Mouse (Mus musculus) urinary bladder, postnatal 10 days (tissue): ENCODE measurements around the gene Rusc2.

ENCODE experiments used
- DNase-seq: peaks from one replicate; pipeline ENCODE4 v3.0.0; 2022; ENCODE audit warnings: low spot score

Rusc2 gene

DNA sequence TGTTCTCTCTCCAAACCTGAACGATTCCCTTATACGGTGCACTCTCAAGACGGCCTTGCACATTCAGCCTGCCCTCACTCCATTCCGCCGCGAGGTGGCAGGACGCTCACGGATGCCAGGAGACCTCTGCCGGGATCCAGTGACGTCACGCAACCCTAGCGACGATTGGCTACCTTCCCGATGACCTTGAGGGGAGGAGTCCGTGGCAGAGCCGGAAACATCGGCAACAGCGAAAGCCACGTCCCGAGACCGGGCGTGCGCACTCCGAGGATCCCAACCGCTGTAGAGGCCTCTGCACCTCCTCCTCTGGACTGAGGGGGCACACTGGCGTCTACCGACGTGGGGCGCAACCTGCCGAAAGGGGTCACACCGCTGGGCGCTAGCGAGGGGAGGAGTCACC lies 60.3 kb downstream of the Rusc2 start:
- peak; percentile 98 for DNase-seq

DNA sequence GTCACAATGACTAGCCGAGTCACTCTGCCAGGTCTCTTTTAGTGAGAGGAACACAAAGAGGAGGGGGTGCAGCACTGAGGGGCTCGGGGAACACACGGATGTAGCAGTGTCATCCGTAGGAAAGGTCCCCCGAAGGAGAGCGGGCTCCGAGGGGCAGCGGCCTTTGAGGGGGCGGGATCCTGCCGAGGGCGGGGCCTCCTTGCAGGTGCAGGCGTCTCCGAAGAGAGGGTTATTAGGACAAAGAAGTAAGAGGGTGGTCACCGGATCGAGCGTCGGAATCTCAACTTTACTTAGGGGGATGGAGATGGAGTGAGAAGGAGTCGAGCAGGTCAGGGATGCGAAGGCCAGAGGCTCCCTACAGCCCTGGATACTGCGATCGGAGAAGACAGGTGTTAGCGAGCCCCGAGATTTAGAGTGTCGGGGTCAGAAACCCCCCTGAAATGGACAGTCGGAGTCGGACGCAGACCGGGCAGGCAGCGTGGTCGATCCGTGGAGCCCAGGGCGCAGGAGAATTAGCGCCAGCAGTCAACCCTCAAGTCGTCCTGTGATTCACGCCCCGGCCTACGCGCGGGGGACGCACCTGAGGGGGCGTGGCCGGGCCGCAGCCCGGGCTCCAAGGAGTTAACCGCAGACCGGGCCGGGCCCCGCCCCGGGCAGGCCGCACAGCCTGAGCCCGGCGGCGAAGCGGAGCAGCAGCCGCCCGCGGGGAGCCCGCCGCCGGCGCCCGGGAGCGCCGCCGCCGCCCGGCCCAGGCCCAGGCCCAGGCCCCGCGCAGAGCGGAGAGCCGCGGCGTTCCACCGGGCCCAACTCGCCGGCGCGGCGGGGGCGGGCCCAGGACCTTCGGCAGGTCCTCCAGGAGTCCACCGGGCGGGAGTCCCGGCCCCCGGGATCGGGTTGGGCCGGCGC lies 60.9 kb downstream of the Rusc2 start:
- DNase-seq, result no peak

DNA sequence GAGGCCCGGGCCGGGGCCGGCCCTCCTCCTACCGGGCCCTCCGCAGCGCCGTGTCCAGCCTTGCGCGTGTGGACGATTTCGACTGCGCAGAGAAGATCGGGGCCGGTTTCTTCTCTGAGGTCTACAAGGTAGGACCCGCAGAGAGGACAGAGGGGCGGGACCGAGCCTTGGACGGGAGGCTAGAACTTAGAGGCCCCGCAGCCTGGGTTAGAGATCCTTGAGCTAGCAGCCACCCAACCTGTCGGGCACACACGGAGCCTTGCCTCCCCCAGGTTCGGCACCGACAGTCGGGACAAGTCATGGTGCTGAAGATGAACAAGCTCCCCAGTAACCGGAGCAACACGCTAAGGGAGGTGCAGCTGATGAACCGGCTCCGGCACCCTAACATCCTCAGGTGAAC lies 61.7 kb downstream of the Rusc2 start:
- DNase-seq, result no peak

DNA sequence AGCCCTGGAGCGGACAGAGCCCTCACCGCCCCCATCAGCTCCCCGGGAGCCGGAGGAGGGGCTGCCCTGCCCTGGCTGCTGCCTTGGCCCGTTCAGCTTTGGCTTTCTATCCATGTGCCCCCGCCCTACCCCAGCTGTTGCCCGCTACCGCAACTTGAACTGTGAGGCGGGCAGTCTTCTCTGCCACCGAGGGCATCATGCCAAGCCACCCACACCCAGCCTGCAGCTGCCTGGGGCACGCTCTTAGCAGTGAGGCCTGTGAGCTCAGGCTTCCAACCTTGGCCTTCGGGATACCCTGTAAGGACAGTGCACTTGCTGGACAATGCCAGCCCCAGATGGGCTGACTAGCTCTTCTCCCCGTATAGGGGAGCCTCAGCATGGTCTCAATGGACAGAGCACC lies 65.5 kb downstream of the Rusc2 start:
- no peak for DNase-seq

DNA sequence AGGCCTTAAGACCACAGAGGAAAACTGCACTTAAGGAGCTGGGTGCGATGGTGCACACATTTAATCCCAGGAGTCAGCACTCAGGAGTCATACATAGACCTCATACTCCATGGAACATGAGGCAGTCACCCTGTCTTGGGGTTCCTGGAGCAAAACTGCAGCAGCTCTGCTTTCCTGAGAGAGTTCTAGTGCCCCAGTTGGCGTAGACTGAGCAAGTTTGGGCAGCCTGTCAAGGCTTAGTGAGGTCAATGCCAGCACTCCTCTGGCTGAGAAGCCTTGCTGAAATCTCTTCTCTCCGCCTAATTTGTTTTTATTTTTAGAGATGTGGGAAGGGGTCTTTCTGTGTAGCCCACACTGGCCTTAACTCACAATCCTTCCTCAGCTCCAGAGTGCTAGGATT lies 66.8 kb downstream of the Rusc2 start:
- no peak for DNase-seq

DNA sequence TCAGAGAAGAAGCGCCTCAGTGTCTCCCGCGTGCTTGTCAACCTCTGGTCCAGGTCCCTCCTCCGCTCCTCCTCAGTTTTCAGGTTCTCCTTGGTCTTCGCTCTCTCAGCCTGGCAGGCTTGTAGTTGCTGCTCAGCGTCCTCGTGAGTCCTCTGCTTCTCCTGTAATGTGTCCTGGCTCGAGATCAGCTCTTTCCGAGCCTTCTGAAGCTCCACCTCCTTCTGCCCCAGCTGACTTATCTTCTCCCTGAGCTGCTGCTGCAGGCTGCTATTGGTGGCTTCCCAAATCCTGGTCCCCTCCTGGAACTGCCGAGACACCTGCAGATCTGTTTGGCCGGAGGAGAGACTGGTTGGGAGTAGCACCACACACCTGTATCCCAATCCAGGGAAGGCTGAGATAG lies 70.5 kb downstream of the Rusc2 start:
- no peak for DNase-seq

DNA sequence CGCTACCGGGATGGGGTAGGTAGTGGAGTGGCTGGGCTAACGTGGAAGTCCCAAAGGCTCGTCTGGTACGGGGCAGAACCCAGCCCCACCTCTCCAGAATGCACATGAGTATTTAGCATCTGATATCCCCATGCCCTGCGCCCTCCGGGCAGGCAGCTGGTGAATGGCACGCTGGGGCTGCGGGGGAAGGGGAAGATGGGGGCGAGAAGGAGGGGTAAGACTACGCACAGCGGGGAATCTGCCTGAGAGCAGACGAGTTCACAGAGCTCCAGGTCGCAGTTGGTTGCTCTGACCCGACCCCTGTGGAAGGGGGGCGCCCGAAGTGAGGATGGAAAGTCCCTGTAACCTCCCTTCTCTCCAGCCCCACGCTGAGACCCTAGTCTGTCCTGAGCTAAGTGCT lies 71.6 kb downstream of the Rusc2 start:
- DNase-seq, result no peak

DNA sequence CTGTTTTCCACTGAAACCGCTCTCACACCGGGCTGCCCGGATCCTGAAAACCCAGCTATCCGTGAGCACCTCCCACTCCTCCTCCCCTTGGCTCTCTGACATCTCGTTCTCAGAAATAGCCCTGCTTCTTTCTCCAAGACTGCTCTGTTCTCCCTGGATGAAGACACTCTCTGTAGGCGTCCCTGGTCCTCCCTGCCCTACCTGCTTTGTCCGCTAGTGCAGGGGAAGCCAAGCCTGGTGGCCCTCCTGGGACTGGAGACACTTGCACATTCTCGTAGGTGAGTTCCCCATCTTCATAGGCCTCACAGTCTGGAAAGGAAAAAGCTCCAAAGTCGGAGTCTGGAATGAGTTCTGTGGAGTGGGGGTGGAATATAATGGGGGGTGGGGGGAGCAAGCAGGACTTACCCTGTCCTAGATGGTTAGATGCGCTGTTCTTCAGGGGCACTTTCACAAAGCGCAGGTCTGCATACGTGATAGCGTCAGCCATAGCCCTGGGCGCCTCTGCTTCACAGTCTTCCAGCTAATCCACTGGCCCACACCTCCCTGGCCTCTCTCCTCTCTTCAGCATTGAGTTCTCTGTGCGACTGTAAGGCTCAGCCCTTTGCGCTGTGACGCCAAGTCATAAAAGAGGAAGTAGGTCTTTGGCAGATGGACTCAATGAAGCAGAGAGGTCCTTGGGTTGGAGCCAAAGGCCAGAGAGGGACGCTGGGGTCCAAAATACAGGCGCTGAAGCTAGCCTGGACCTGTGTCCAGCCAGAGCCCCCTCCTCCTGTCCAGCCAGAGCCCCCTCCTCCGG lies 72.5 kb downstream of the Rusc2 start, which contains the start of gene Cd72:
Cd72 (minus strand) TSS at position 588 of the 796 bp plus-strand sequence.
- DNase-seq, result no peak

DNA sequence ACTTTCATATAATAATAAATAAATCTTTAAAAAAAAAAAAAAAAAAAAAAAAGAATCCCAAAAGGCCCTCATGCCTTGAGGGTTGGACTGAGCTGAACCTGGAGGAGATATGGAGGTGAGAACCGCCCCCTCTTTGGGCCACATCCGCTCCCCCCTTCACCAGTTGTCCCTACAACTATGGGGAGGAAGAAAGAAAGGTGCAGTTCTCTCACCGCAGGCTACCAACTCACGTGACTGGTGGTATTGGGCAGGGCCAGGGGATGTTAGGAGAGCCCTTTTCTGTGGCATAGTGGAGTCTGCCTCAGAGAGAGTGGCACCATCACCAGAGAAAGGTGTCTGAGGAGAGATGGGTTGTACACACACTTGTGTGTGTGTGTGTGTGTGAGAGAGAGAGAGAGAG lies 74.7 kb downstream of the Rusc2 start:
- DNase-seq, result no peak

DNA sequence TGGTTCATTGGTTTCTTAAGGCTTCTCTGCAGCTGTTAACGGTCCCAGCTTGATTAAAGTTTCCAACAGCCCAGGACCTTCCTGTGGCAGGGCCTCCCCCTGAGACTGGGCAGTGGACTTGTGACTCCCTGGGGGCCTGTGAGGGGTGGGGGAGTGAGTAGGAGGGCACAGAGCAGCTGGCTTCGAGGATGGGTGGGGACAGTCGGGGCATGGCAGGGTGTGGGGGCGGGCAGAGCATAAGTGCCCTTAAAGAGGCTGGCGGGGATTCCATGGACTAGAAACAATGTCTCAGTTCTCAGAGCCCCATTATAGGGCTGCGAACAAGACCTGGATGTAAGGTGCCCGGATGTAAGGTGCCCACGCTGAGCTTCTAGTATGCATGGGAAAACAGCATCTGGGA lies 75.3 kb downstream of the Rusc2 start:
- DNase-seq, result no peak

DNA sequence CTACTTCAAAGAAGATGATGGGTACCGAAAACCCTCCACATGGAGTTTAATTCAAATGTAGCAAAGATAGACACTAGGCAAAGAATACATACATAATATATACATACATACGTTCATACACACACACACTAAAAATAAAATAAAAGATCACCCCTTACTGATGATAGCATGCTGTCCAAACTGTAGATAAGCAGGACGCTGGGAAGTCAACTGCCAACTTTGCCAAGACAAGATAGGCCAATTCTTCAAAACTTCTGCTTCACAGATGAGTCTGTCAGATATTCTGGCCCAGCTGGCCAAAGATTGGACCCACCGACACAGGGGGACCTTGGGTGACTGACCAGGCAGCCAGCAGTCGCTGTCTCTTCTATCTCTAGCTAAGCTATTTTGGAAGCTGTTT lies 81.3 kb downstream of the Rusc2 start:
- DNase-seq, result no peak

DNA sequence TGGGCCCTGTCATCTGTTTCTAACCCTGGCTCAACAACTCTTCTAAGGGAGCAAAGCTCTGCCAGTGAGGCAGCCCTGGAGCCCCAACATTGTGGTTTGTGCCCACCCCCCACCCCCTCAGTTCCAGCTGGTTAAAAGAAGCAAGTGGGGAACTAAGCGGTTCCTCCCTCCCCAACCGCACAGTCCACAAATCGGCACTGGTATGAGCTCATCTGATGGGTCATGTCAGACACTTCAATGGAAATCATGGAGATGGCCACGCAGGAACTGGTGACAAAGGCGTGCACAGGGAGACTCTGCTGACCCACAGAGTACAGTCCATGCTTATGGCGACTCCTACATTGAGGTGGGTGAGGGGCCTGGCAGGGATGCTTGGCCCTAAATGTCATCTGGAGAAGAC lies 84.2 kb downstream of the Rusc2 start:
- no peak for DNase-seq

DNA sequence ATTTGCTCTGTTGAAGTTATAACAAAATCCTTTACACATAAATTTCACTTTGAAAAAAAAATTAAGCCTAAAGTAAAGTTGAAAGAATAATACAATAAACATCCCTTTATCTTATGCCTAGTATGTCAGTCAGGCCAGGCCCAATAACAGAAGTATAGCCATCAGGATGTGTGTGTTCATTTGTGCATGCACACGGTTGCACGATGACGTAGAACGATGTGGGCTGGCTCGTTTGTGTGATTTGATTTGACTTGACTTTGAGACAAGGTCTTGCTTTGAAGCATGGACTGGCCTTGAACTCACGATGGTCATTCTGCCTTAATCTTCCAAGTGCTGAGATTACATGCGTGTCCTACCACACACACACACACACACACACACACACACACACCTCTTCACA lies 85.1 kb downstream of the Rusc2 start:
- DNase-seq, result no peak

DNA sequence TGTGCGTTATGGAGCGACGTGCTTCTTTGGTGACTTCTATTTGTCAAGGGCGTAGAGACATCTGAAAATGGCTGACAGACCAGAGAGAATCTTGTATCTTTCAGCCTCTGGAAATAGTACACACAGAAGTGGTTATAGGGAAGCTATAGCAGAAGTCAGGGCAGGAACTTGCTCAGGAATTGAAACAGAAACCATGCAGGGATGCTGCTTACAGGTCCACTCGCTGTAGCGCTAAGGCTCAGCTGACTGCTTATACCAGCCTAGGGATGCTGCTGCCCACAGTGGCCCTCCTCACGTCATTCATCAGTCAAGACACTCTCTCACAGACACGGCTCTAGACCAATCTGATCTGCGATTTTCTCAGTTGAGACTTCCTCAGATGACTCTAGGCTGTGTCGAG lies 88.5 kb downstream of the Rusc2 start:
- DNase-seq, result no peak

DNA sequence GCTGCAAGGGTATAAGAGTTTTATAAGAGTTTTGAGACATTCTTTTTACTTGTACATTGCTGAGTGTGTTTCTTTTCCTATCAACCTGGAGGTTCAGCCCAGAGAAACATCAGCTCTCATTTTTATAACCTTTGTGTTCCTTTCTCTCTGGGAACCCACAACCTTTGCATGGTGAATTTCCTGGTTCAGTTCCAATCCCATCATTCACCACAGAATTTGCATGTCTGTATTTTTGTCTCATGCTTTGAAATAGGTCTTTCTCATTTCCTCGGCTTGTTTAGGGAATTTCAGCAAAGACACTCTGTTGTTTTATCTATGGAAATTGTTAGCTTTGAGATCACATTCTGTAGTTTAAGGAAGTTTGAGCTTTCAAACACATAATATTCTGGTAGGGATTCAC lies 91.9 kb downstream of the Rusc2 start:
- no peak for DNase-seq

DNA sequence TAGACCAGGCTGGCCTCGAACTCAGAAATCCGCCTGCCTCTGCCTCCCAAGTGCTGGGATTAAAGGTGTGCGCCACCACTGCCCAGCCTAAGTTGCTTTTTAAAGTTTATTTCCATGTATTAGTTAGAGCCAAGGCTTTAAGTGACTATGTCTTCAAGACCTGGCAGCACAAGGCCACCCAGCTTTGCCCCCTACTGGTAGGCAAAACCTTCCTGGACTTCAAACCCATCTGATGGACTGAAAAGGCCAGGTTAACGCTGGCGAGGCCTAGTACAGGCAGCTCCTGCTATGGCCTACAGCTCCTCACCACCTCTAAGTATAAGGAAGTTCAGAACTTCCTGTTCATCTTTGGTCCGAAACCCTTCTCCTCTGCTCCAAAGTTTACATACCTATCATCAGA lies 94.8 kb downstream of the Rusc2 start:
- no peak for DNase-seq
